Mouse (Mus musculus) embryonic facial prominence, embryonic 11.5 days (tissue): Measurements from ENCODE around the gene Cox4i1. TPM values are rescaled to one million over a fixed set of nuclear protein-coding genes. Genes with fewer than 3 reads are reported as not detected.

Experiments used
- ATAC-seq: fragments of 200-750 bp; cut with Nextera tagmentation; replicated peaks from 2 replicates; pipeline ENCODE4 v1.8.0; 2017; ENCODE audit warnings: low read depth; ENCODE audit not compliant: insufficient number of reproducible peaks, low FRiP score, low TSS enrichment
- DNase-seq: peaks from one replicate; pipeline ENCODE4 v3.0.0-alpha.2; 2015; ENCODE audit warnings: low spot score
- H3K27ac ChIP-seq: fragments of 300-500 bp; sonication (generic); replicated peaks from 2 replicates; pipeline ENCODE4 v1.5.1; 2014; ENCODE audit warnings: mild to moderate bottlenecking, low read depth, low read length, control low read depth
- H3K27me3 ChIP-seq: fragments of 300-500 bp; sonication (generic); 2 replicates; pipeline ENCODE4 v1.6.1; 2014; ENCODE audit warnings: mild to moderate bottlenecking, low read length, moderate library complexity, mixed read lengths; ENCODE audit not compliant: control insufficient read depth, insufficient read depth
- H3K36me3 ChIP-seq: fragments of 300-500 bp; sonication (generic); replicated peaks from 2 replicates; pipeline ENCODE4 v1.6.1; 2014; ENCODE audit warnings: low read depth, mild to moderate bottlenecking, low read length, moderate library complexity, mixed read lengths; ENCODE audit not compliant: control insufficient read depth, insufficient read depth
- H3K4me1 ChIP-seq: fragments of 300-500 bp; sonication (generic); 2 replicates; pipeline ENCODE4 v1.6.1; 2014; ENCODE audit warnings: low read length, mixed read lengths; ENCODE audit not compliant: control insufficient read depth, insufficient read depth
- H3K4me2 ChIP-seq: fragments of 300-500 bp; sonication (generic); 2 replicates; pipeline ENCODE4 v1.6.1; 2014; ENCODE audit warnings: low read depth, mild to moderate bottlenecking, control low read depth, low read length, moderate library complexity
- H3K4me3 ChIP-seq: fragments of 300-500 bp; sonication (generic); 2 replicates; pipeline ENCODE4 v1.5.1; 2014; ENCODE audit warnings: low read depth, low read length, control low read depth
- H3K9ac ChIP-seq: fragments of 300-500 bp; sonication (generic); replicated peaks from 2 replicates; pipeline ENCODE4 v1.6.1; 2014; ENCODE audit warnings: mild to moderate bottlenecking, control low read depth, low read length
- H3K9me3 ChIP-seq: fragments of 300-500 bp; sonication (generic); replicated peaks from 2 replicates; pipeline ENCODE4 v1.6.1; 2016; ENCODE audit warnings: mild to moderate bottlenecking, low read length, inconsistent platforms, mixed read lengths; ENCODE audit not compliant: control insufficient read depth
- WGBS: fragments of 180-500 bp; shearing (Covaris S2); extraction: QIAGEN DNeasy Blood & Tissue Kit; methylation state at CpG from one replicate; pipeline ENCODE4 v1.1.7; 2014; 5-methylcytosine and 5-hydroxymethylcytosine counted together
- polyA plus RNA-seq: library from polyadenylated mRNA; unstranded; fragments of >200 nt; fragmentation: Nextera tagmentation; extraction: Ambion mirVana; gene quantifications from 2 replicates; pipeline ENCODE4 v1.2.1, GENCODE M21; 2014

The Cox4i1 gene
- polyA plus RNA-seq, 1 experiment from 2014 or later = 854 TPM

GRCm38 (mm10) chr8:120686576-120686975 lies 18.6 kb downstream of the Cox4i1 start:
- H3K4me2 ChIP-seq = no peak overlapping the region
- no peaks in the 10 kb centered on the region for H3K27me3 ChIP-seq
- no peak overlapping the region for H3K9ac ChIP-seq
- peaks cover 2% of the 10 kb centered on the region; the same call in 1 of the 2 replicates for H3K4me1 ChIP-seq
- H3K4me3 ChIP-seq = no peak overlapping the region
- H3K36me3 ChIP-seq = no peaks in the 10 kb centered on the region
- no peaks in the 10 kb centered on the region for H3K9me3 ChIP-seq
- WGBS = 83% methylated on average over 5 of the region's 5 CpGs
- DNase-seq = no peak
- ATAC-seq = no peak
- no peak overlapping the region for H3K27ac ChIP-seq

GRCm38 (mm10) chr8:120687786-120688185 lies 19.8 kb downstream of the Cox4i1 start:
- Histone ChIP-seq H3K27ac (no peak overlapping the region), H3K4me3 (no peak overlapping the region), H3K9ac (no peak overlapping the region), H3K4me2 (no peak overlapping the region), H3K9me3 (no peaks in the 10 kb centered on the region), H3K4me1 (peaks cover 2% of the 10 kb centered on the region; the same call in 1 of the 2 replicates), H3K27me3 (no peaks in the 10 kb centered on the region), H3K36me3 (no peaks in the 10 kb centered on the region)
- 78% methylated on average over 8 of the region's 8 CpGs for WGBS
- ATAC-seq (no peak), DNase-seq (no peak)

GRCm38 (mm10) chr8:120688511-120688910 lies 20.5 kb downstream of the Cox4i1 start:
- H3K36me3 ChIP-seq = no peaks in the 10 kb centered on the region
- H3K9ac ChIP-seq = no peak overlapping the region
- ATAC-seq = no peak
- no peak overlapping the region for H3K4me3 ChIP-seq
- WGBS = 89% methylated on average over 7 of the region's 7 CpGs
- DNase-seq = no peak
- H3K9me3 ChIP-seq = no peaks in the 10 kb centered on the region
- H3K27me3 ChIP-seq = no peaks in the 10 kb centered on the region
- H3K27ac ChIP-seq = no peak overlapping the region
- H3K4me1 ChIP-seq = peaks cover 2% of the 10 kb centered on the region; the same call in 1 of the 2 replicates
- H3K4me2 ChIP-seq = no peak overlapping the region

- 55% methylated on average over 4 of the region's 4 CpGs for WGBS
- no peak overlapping the region for H3K4me3 ChIP-seq
- ATAC-seq = no peak
Measured at GRCm38 (mm10) chr8:120692934-120693333, 24.9 kb downstream of the Cox4i1 start.

GRCm38 (mm10) chr8:120693861-120694493 lies 26.0 kb downstream of the Cox4i1 start:
- H3K4me3 ChIP-seq = no peak overlapping the region
- no peak overlapping the region for H3K27ac ChIP-seq
- no peaks in the 10 kb centered on the region; the same call in 1 of the 2 replicates for H3K4me1 ChIP-seq
- H3K27me3 ChIP-seq = no peaks in the 10 kb centered on the region
- ATAC-seq (no peak), DNase-seq (peak; percentile 31)
- no peaks in the 10 kb centered on the region for H3K36me3 ChIP-seq
- no peaks in the 10 kb centered on the region for H3K9me3 ChIP-seq
- no peak overlapping the region for H3K9ac ChIP-seq
- 55% methylated on average over 22 of the region's 22 CpGs for WGBS
- H3K4me2 ChIP-seq = no peak overlapping the region

More at GRCm38 (mm10) chr8:120692934-120693333, 24.9 kb downstream of the Cox4i1 start:
- Histone ChIP-seq H3K4me2 (no peak overlapping the region), H3K9me3 (no peaks in the 10 kb centered on the region), H3K4me1 (no peaks in the 10 kb centered on the region; the same call in 1 of the 2 replicates), H3K9ac (no peak overlapping the region), H3K27ac (no peak overlapping the region), H3K27me3 (no peaks in the 10 kb centered on the region), H3K36me3 (no peaks in the 10 kb centered on the region)
- no peak for DNase-seq

- Histone ChIP-seq H3K4me3 (no peak overlapping the region), H3K4me1 (no peaks in the 10 kb centered on the region; the same call in 1 of the 2 replicates), H3K9me3 (no peaks in the 10 kb centered on the region), H3K27me3 (no peaks in the 10 kb centered on the region), H3K36me3 (no peaks in the 10 kb centered on the region), H3K9ac (no peak overlapping the region), H3K4me2 (no peak overlapping the region), H3K27ac (no peak overlapping the region)
- no peak for ATAC-seq
- DNase-seq = no peak
- WGBS = 55% methylated on average over 13 of the region's 13 CpGs
Measured at GRCm38 (mm10) chr8:120696401-120697153, 28.6 kb downstream of the Cox4i1 start.

- Histone ChIP-seq H3K27me3 (no peaks in the 10 kb centered on the region), H3K9me3 (no peaks in the 10 kb centered on the region), H3K27ac (no peak overlapping the region), H3K9ac (no peak overlapping the region), H3K4me3 (no peak overlapping the region), H3K36me3 (no peaks in the 10 kb centered on the region), H3K4me1 (no peaks in the 10 kb centered on the region; the same call in 1 of the 2 replicates), H3K4me2 (no peak overlapping the region)
- ATAC-seq = no peak
- WGBS = 86% methylated on average over 16 of the region's 17 CpGs
- no peak for DNase-seq
Measured at GRCm38 (mm10) chr8:120697154-120697978, 29.3 kb downstream of the Cox4i1 start.
